Mouse (Mus musculus): ENCODE results near the gene Htra1. TPM values are rescaled to one million over a fixed set of nuclear protein-coding genes. Genes with fewer than 3 reads are reported as not detected.

Gene Htra1
- polyA plus RNA-seq, 1 experiment = 98.2 TPM

DNA sequence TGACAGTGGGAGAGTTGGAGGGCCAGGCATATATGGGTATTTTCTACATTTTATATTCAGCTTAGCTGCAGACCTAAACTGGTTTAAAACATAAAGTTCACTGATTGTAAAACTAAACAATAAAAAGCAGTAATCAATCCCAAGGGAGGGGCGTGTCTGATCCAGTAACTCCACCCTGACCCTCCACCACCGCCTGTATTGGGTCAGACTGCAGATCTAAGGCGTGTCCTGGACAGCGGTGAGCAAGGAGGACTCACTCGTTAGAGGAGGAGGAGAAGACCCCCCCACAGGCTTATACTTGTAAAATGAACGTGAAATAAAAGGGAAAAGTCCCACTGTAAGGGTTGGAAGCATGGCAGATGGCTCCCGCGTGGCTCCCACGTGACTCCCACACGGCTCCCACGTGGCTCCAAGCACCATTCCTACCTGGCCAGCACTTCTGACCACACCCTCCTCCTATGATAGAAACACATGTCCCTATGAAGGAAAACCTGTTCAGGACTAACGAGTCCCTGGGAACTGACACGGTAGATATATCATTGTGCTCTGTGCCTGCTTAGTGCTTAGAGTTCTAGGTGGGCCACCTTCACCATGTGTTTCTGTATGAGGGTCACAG lies 55.4 kb downstream of the Htra1 start:
- no peak for DNase-seq
- Histone ChIP-seq H3K27me3 (replicated peaks; ENCODE audit: control insufficient read depth, insufficient read depth, low read length) (no peaks in the 10 kb centered on the region), H3K4me3 (ENCODE audit: insufficient read depth, low read depth, low read length) (no peak overlapping the region), H3K4me1 (ENCODE audit: control insufficient read depth, insufficient read depth, low read length) (no peaks in the 10 kb centered on the region), H3K36me3 (ENCODE audit: control insufficient read depth, insufficient read depth, low read length) (no peaks in the 10 kb centered on the region), H3K27ac (ENCODE audit: insufficient read depth, low read depth, low read length) (no peak overlapping the region)
- TF ChIP-seq POLR2A (IDR thresholded peaks at IDR 0.05; ENCODE audit: low read depth, low read length) (no peak), CTCF (conservative IDR thresholded peaks at IDR 0.05; ENCODE audit: insufficient read depth, insufficient read length, low read depth, low read length) (no peak)
- 78% methylated on average over 13 of the region's 13 CpGs for WGBS

DNA sequence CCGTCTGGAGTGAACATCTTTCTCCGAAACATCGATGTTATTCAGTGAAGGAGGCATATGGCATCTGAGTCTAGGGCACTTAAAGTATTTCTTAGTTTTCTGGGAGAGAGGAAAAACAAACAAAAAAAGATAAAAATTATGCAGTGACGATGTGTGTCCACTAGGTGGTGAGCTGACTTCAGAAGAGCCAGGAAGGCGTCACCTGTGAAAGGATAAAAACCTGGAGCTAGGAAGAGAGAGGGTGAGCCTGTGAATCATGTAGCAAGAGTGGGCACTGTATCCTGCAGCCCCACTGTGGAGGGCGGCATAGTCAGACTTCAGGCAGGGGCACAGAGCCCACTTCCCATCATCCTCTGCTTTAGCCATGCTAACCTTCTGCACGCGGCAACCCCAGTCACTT lies 58.0 kb downstream of the Htra1 start:
- Histone ChIP-seq H3K4me1 (ENCODE audit: control insufficient read depth, insufficient read depth, low read length) (no peaks in the 10 kb centered on the region), H3K27ac (ENCODE audit: insufficient read depth, low read depth, low read length) (no peak overlapping the region), H3K4me3 (ENCODE audit: insufficient read depth, low read depth, low read length) (no peak overlapping the region), H3K36me3 (ENCODE audit: control insufficient read depth, insufficient read depth, low read length) (no peaks in the 10 kb centered on the region), H3K27me3 (replicated peaks; ENCODE audit: control insufficient read depth, insufficient read depth, low read length) (no peaks in the 10 kb centered on the region)
- TF ChIP-seq CTCF (conservative IDR thresholded peaks at IDR 0.05; ENCODE audit: insufficient read depth, insufficient read length, low read depth, low read length) (peak; percentile 66), POLR2A (IDR thresholded peaks at IDR 0.05; ENCODE audit: low read depth, low read length) (no peak)
- 51% methylated on average over 8 of the region's 8 CpGs for WGBS
- DNase-seq = peak; percentile 29

DNA sequence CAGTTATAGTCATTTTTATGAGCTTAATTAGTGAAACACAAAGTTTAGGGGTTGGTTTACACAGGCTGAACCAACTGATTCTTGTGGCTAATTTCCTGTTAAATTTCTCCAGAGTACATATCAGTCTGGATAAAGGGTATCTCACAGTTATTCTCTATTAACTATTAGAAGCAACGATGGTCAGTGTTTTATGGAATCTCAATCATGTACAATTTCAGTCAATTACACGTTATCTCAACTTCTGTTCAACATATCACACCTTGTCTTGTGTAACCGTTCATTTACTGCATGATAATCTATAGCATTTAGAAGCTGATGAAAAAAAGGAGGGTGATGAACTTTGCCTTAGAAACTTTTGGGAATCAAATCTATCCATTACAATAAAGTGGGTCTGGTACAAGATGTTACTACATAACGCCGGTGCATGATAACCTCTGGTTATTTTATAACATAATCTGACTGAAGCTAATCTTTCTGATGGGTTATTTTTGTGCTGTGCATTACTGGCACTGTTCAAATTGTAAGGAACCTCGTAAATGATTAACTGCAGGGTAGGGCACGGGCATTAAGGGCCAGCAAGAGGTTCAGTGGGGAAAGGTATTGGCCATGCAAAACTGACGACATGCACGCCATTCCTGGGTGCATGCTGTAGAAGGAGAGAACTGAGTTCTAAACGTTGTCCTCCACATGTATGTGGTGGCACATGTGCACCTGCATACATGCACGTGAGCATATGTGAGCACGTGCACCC lies 66.2 kb downstream of the Htra1 start:
- DNase-seq = no peak
- Histone ChIP-seq H3K27ac (ENCODE audit: insufficient read depth, low read depth, low read length) (no peak overlapping the region), H3K27me3 (replicated peaks; ENCODE audit: control insufficient read depth, insufficient read depth, low read length) (no peaks in the 10 kb centered on the region), H3K4me3 (ENCODE audit: insufficient read depth, low read depth, low read length) (no peak overlapping the region), H3K4me1 (ENCODE audit: control insufficient read depth, insufficient read depth, low read length) (no peaks in the 10 kb centered on the region), H3K36me3 (ENCODE audit: control insufficient read depth, insufficient read depth, low read length) (no peaks in the 10 kb centered on the region)
- WGBS = 64% methylated on average over 12 of the region's 12 CpGs
- TF ChIP-seq CTCF (conservative IDR thresholded peaks at IDR 0.05; ENCODE audit: insufficient read depth, insufficient read length, low read depth, low read length) = no peak

DNA sequence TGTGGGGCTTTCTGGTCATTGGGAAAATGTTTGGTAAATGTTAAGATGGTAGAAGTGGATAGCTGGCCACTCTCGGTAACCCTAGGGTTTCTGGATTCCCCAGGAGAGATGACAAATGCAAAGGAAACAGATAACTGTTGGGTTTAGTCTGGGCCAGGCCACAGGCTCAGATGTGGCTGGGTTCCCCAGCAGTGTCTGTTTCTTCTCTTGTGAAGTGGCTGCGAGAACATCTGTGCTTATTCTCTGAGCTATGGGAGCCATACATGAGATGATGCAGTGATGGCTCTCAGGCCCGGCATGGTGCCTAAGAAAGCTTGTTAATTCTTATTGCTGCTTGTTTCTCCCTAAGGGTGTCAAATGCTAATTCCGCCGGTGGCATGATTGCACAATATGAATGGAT lies 68.2 kb downstream of the Htra1 start:
- 94% methylated on average over 5 of the region's 5 CpGs for WGBS
- H3K27me3 ChIP-seq (replicated peaks; ENCODE audit: control insufficient read depth, insufficient read depth, low read length) = no peaks in the 10 kb centered on the region
- TF ChIP-seq POLR2A (IDR thresholded peaks at IDR 0.05; ENCODE audit: low read depth, low read length) = no peak
- no peak for TF ChIP-seq CTCF (conservative IDR thresholded peaks at IDR 0.05; ENCODE audit: insufficient read depth, insufficient read length, low read depth, low read length)
- no peaks in the 10 kb centered on the region for H3K36me3 ChIP-seq (ENCODE audit: control insufficient read depth, insufficient read depth, low read length)
- no peaks in the 10 kb centered on the region for H3K4me1 ChIP-seq (ENCODE audit: control insufficient read depth, insufficient read depth, low read length)
- DNase-seq = no peak
- H3K4me3 ChIP-seq (ENCODE audit: insufficient read depth, low read depth, low read length) = no peak overlapping the region
- no peak overlapping the region for H3K27ac ChIP-seq (ENCODE audit: insufficient read depth, low read depth, low read length)

DNA sequence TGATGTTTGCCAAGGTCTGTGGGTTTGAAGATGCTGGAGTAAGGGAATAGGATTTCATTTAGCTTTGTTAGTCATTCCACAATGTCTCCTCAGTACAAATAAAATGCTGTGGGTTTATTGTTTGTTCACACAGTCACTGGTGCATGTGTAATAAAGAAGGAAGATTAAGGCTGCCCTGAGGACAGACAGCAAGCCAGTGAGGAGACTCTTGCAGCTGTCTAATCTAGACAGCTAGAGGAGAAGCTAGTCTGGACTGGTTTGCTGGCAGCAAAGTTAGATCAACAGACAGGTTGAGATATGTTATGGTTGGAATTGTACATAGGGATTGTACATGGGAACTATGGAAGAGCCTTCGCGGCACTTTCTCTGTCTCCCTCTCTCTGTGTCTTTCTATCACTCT lies 71.3 kb downstream of the Htra1 start:
- H3K4me3 ChIP-seq (ENCODE audit: insufficient read depth, low read depth, low read length) = no peak overlapping the region
- WGBS = 94% methylated on average over 2 of the region's 2 CpGs
- H3K4me1 ChIP-seq (ENCODE audit: control insufficient read depth, insufficient read depth, low read length) = no peaks in the 10 kb centered on the region
- H3K36me3 ChIP-seq (ENCODE audit: control insufficient read depth, insufficient read depth, low read length) = no peaks in the 10 kb centered on the region
- no peaks in the 10 kb centered on the region for H3K27me3 ChIP-seq (replicated peaks; ENCODE audit: control insufficient read depth, insufficient read depth, low read length)
- no peak for DNase-seq
- no peak overlapping the region for H3K27ac ChIP-seq (ENCODE audit: insufficient read depth, low read depth, low read length)
- TF ChIP-seq CTCF (conservative IDR thresholded peaks at IDR 0.05; ENCODE audit: insufficient read depth, insufficient read length, low read depth, low read length) (no peak), POLR2A (IDR thresholded peaks at IDR 0.05; ENCODE audit: low read depth, low read length) (no peak)

DNA sequence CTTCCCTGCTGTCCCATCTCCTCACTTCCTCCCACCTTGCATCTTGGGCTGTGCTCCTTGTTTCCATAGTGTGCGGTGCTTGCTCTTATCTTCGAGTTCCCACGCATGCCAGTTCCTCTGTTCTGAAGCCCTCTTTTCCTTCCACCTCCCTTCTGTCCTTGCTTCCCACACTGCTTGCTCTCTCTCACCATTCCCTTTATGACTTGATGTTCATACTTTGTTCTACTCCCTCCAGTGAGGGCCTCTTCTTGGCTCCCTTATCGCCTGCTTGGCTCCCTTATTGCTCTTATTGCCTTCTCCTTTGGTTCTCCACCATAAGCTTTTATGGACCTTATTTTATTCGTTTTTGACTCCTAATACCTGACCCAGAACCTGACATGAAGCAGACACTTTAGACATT lies 73.3 kb downstream of the Htra1 start:
- Histone ChIP-seq H3K36me3 (ENCODE audit: control insufficient read depth, insufficient read depth, low read length) (no peaks in the 10 kb centered on the region), H3K27me3 (replicated peaks; ENCODE audit: control insufficient read depth, insufficient read depth, low read length) (no peaks in the 10 kb centered on the region), H3K4me3 (ENCODE audit: insufficient read depth, low read depth, low read length) (no peak overlapping the region), H3K4me1 (ENCODE audit: control insufficient read depth, insufficient read depth, low read length) (no peaks in the 10 kb centered on the region), H3K27ac (ENCODE audit: insufficient read depth, low read depth, low read length) (no peak overlapping the region)
- WGBS = 74% methylated on average over 5 of the region's 5 CpGs
- no peak for TF ChIP-seq CTCF (conservative IDR thresholded peaks at IDR 0.05; ENCODE audit: insufficient read depth, insufficient read length, low read depth, low read length)
- TF ChIP-seq POLR2A (IDR thresholded peaks at IDR 0.05; ENCODE audit: low read depth, low read length) = no peak
- no peak for DNase-seq

DNA sequence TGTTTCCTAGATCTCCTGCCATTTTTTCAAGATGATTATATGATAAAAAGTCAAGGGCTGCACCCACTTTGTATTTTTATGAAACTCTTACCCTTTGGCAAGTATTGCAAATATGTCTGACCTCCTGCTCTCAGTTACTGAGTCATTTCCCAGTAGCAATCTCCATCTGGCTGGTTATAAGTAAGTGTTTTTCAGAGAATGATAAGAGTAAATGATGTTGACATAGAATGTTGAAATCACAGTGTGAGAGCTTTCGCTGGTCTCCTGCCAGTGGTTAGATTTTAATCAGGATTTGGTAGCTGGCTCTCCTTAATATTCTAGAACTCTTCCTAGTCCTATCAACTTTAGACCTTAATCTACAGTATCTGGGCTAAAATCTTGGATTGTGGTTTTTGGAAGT lies 76.0 kb downstream of the Htra1 start:
- no peak overlapping the region for H3K27ac ChIP-seq (ENCODE audit: insufficient read depth, low read depth, low read length)
- TF ChIP-seq CTCF (conservative IDR thresholded peaks at IDR 0.05; ENCODE audit: insufficient read depth, insufficient read length, low read depth, low read length) = no peak
- TF ChIP-seq POLR2A (IDR thresholded peaks at IDR 0.05; ENCODE audit: low read depth, low read length) = no peak
- 71% methylated on average over 1 of the region's 1 CpGs for WGBS
- DNase-seq = peak; percentile 10
- H3K4me3 ChIP-seq (ENCODE audit: insufficient read depth, low read depth, low read length) = no peak overlapping the region
- no peaks in the 10 kb centered on the region for H3K36me3 ChIP-seq (ENCODE audit: control insufficient read depth, insufficient read depth, low read length)
- H3K4me1 ChIP-seq (ENCODE audit: control insufficient read depth, insufficient read depth, low read length) = no peaks in the 10 kb centered on the region
- H3K27me3 ChIP-seq (replicated peaks; ENCODE audit: control insufficient read depth, insufficient read depth, low read length) = no peaks in the 10 kb centered on the region
